Mouse (Mus musculus) heart, embryonic 10.5 days (tissue): ENCODE results near the gene Krtcap3. TPM values are rescaled to one million over a fixed set of nuclear protein-coding genes. Genes with fewer than 3 reads are reported as not detected.

ENCODE experiments used
- DNase-seq: peaks from one replicate; pipeline ENCODE4 v3.0.0-alpha.2; 2017; ENCODE audit warnings: low spot score
- H3K27ac ChIP-seq: fragments of 300-500 bp; sonication (generic); 2 replicates; pipeline ENCODE4 v1.5.1; 2016; ENCODE audit warnings: mild to moderate bottlenecking
- H3K27me3 ChIP-seq: fragments of 300-500 bp; sonication (generic); 2 replicates; pipeline ENCODE4 v1.6.1; 2016; ENCODE audit warnings: mild to moderate bottlenecking; ENCODE audit not compliant: poor library complexity, insufficient read depth, severe bottlenecking
- H3K36me3 ChIP-seq: fragments of 300-500 bp; sonication (generic); 2 replicates; pipeline ENCODE4 v1.6.1; 2016; ENCODE audit warnings: mild to moderate bottlenecking, moderate library complexity
- H3K4me1 ChIP-seq: fragments of 300-500 bp; sonication (generic); 2 replicates; pipeline ENCODE4 v1.6.1; 2016; ENCODE audit warnings: mild to moderate bottlenecking
- H3K4me3 ChIP-seq: fragments of 300-500 bp; sonication (generic); 2 replicates; pipeline ENCODE4 v1.5.1; 2016; ENCODE audit warnings: mild to moderate bottlenecking, moderate library complexity
- H3K9me3 ChIP-seq: fragments of 300-500 bp; sonication (generic); 2 replicates; pipeline ENCODE4 v1.6.1; 2016; ENCODE audit warnings: mild to moderate bottlenecking, moderate library complexity
- WGBS: fragments of 180-500 bp; shearing (Covaris S2); methylation state at CpG from one replicate; pipeline ENCODE4 v1.1.7; 2016; 5-methylcytosine and 5-hydroxymethylcytosine counted together
- polyA plus RNA-seq: library from polyadenylated mRNA; unstranded; fragments of >200 nt; fragmentation: Nextera tagmentation; extraction: Ambion mirVana; gene quantifications from 2 replicates; pipeline ENCODE4 v1.2.1, GENCODE M21; 2016

The Krtcap3 gene
- polyA plus RNA-seq, 1 experiment from 2014 or later = 13.1 TPM

- WGBS = 1% methylated on average over 45 of the region's 46 CpGs
- Histone ChIP-seq H3K9me3 (no peaks in the 10 kb centered on the region), H3K27me3 (peaks cover 6% of the 10 kb centered on the region; the same call in 1 of the 2 replicates), H3K4me3 (peak within 1 kb of the TSS; percentile 85), H3K27ac (peak within 1 kb of the TSS; percentile 92), H3K4me1 (peaks cover 31% of the 10 kb centered on the region), H3K36me3 (peaks cover 15% of the 10 kb centered on the region)
- DNase-seq = peak; percentile 76
Observed at GRCm38 (mm10) chr5:31295606-31296141, 44.2 kb downstream of the Krtcap3 start, which contains the start of gene Fndc4. Gene Fndc4, minus strand, starts transcription at chr5:31296080.

- 57% methylated on average over 13 of the region's 13 CpGs for WGBS
- H3K9me3 ChIP-seq = no peaks in the 10 kb centered on the region
- H3K27ac ChIP-seq = no peak within 1 kb of the TSS
- no peak for DNase-seq
- peaks cover 15% of the 10 kb centered on the region for H3K36me3 ChIP-seq
- H3K4me1 ChIP-seq = peaks cover 27% of the 10 kb centered on the region
- H3K4me3 ChIP-seq = no peak within 1 kb of the TSS
- peaks cover 11% of the 10 kb centered on the region; the same call in 1 of the 2 replicates for H3K27me3 ChIP-seq
Observed at GRCm38 (mm10) chr5:31297047-31297757, 45.7 kb downstream of the Krtcap3 start, which contains the start of gene Gckr. Gene Gckr, plus strand, starts transcription at chr5:31297443.

- peaks cover 9% of the 10 kb centered on the region for H3K36me3 ChIP-seq
- H3K4me1 ChIP-seq = peaks cover 27% of the 10 kb centered on the region
- peaks cover 11% of the 10 kb centered on the region; the same call in 1 of the 2 replicates for H3K27me3 ChIP-seq
- no peak for DNase-seq
- no peak overlapping the region for H3K4me3 ChIP-seq
- no peaks in the 10 kb centered on the region for H3K9me3 ChIP-seq
- WGBS = 81% methylated on average over 3 of the region's 3 CpGs
- H3K27ac ChIP-seq = no peak overlapping the region
Observed at GRCm38 (mm10) chr5:31297981-31298380, 46.5 kb downstream of the Krtcap3 start.

- Histone ChIP-seq H3K27ac (no peak overlapping the region), H3K36me3 (peaks cover 4% of the 10 kb centered on the region; the same call in 1 of the 2 replicates), H3K4me3 (no peak overlapping the region), H3K27me3 (peaks cover 11% of the 10 kb centered on the region; the same call in 1 of the 2 replicates), H3K4me1 (peaks cover 27% of the 10 kb centered on the region), H3K9me3 (no peaks in the 10 kb centered on the region)
- no peak for DNase-seq
- 53% methylated on average over 2 of the region's 2 CpGs for WGBS
Observed at GRCm38 (mm10) chr5:31298486-31298885, 47.0 kb downstream of the Krtcap3 start.

GRCm38 (mm10) chr5:31301866-31302265, 50.4 kb downstream of the Krtcap3 start:
- WGBS = 66% methylated on average over 8 of the region's 8 CpGs
- H3K4me1 ChIP-seq = peaks cover 6% of the 10 kb centered on the region; the same call in 1 of the 2 replicates
- no peak overlapping the region for H3K27ac ChIP-seq
- no peaks in the 10 kb centered on the region for H3K9me3 ChIP-seq
- H3K27me3 ChIP-seq = peaks cover 11% of the 10 kb centered on the region; the same call in 1 of the 2 replicates
- H3K36me3 ChIP-seq = no peaks in the 10 kb centered on the region
- no peak for DNase-seq
- H3K4me3 ChIP-seq = no peak overlapping the region

Other genes starting within 250 kb of the Krtcap3 start
- gene Atraid, start 203.4 kb upstream of the Krtcap3 start, polyA plus RNA-seq = 79.7 and 87.6 TPM in 2 replicates
- gene Slc5a6, start 202.8 kb upstream of the Krtcap3 start, polyA plus RNA-seq = 9.9 and 11.3 TPM in 2 replicates
- gene Cad, start 196.9 kb upstream of the Krtcap3 start, polyA plus RNA-seq = 42.7 and 50.9 TPM in 2 replicates
- not detected in 2 replicates for gene Dnajc5g, start 145.4 kb upstream of the Krtcap3 start, polyA plus RNA-seq
- 0.62 and 0.67 TPM in 2 replicates for gene Slc30a3, start 143.5 kb upstream of the Krtcap3 start, polyA plus RNA-seq
- 17.0 and 23.8 TPM in 2 replicates for gene Trim54, start 135.0 kb upstream of the Krtcap3 start, polyA plus RNA-seq
- gene Ucn, start 112.9 kb upstream of the Krtcap3 start, polyA plus RNA-seq = not detected in 2 replicates
- 77.3 and 87.3 TPM in 2 replicates for gene Mpv17, start 97.4 kb upstream of the Krtcap3 start, polyA plus RNA-seq
- gene Gm29609, start 71.8 kb upstream of the Krtcap3 start, polyA plus RNA-seq = 0.77 and 1.00 TPM in 2 replicates
- 67.1 and 81.9 TPM in 2 replicates for gene Gtf3c2, start 71.5 kb upstream of the Krtcap3 start, polyA plus RNA-seq
- gene Snx17, start 58.5 kb upstream of the Krtcap3 start, polyA plus RNA-seq = 133 TPM in 2 replicates
- gene Eif2b4, start 58.3 kb upstream of the Krtcap3 start, polyA plus RNA-seq = 73.4 and 77.6 TPM in 2 replicates
- 7.3 and 11.0 TPM in 2 replicates for gene Zfp513, start 49.4 kb upstream of the Krtcap3 start, polyA plus RNA-seq
- 148 and 151 TPM in 2 replicates for gene Ppm1g, start 31.0 kb upstream of the Krtcap3 start, polyA plus RNA-seq
- gene Nrbp1, start 10.8 kb upstream of the Krtcap3 start, polyA plus RNA-seq = 149 and 153 TPM in 2 replicates
- 0.28 TPM in 1 of 2 replicates, not detected in the other for gene Gm9970, start 10.5 kb upstream of the Krtcap3 start, polyA plus RNA-seq
- gene Ift172, start 39.4 kb downstream of the Krtcap3 start, polyA plus RNA-seq = 28.6 and 31.1 TPM in 2 replicates
- 30.2 and 51.9 TPM in 2 replicates for gene Fndc4, start 44.4 kb downstream of the Krtcap3 start, polyA plus RNA-seq
- 0.15 and 0.63 TPM in 2 replicates for gene Gckr, start 45.8 kb downstream of the Krtcap3 start, polyA plus RNA-seq
- gene Zfp512, start 200.7 kb downstream of the Krtcap3 start, polyA plus RNA-seq = 49.5 and 56.9 TPM in 2 replicates
- not detected in 2 replicates for gene 4930548H24Rik, start 234.0 kb downstream of the Krtcap3 start, polyA plus RNA-seq
- 70.2 and 81.7 TPM in 2 replicates for gene Gpn1, start 243.1 kb downstream of the Krtcap3 start, polyA plus RNA-seq